Mouse (Mus musculus): Measurements from ENCODE around the gene Wnt5b. TPM values are rescaled to one million over a fixed set of nuclear protein-coding genes. Genes with fewer than 3 reads are reported as not detected.
A peak's percentile ranks its signal among the peaks of the same experiment; 100 is the strongest.

Gene Wnt5b
- polyA plus RNA-seq, 1 experiment: 1.8 TPM

GRCm38 (mm10) chr6:119499271-119499670 lies 44.9 kb downstream of the Wnt5b start:
- Histone ChIP-seq H3K27me3 (ENCODE audit: control insufficient read depth, insufficient read depth, low read length) (no peaks in the 10 kb centered on the region), H3K4me3 (ENCODE audit: low read depth, low read length) (no peak overlapping the region), H3K36me3 (ENCODE audit: control insufficient read depth, insufficient read depth, low read length) (no peaks in the 10 kb centered on the region), H3K4me1 (ENCODE audit: control insufficient read depth, insufficient read depth, insufficient read length, low read length) (no peaks in the 10 kb centered on the region), H3K27ac (ENCODE audit: insufficient read depth, low read depth, low read length) (no peak overlapping the region)
- TF ChIP-seq POLR2A (IDR thresholded peaks at IDR 0.05; ENCODE audit: low read depth, low read length): no peak
- TF ChIP-seq CTCF (IDR thresholded peaks at IDR 0.05; ENCODE audit: extremely low read depth, insufficient read length, insufficient replicate concordance, low read depth, low read length): no peak
- 14% methylated on average over 5 of the region's 5 CpGs for WGBS

- Histone ChIP-seq H3K27me3 (ENCODE audit: control insufficient read depth, insufficient read depth, low read length) (no peaks in the 10 kb centered on the region), H3K4me3 (ENCODE audit: low read depth, low read length) (no peak overlapping the region), H3K4me1 (ENCODE audit: control insufficient read depth, insufficient read depth, insufficient read length, low read length) (peaks cover 4% of the 10 kb centered on the region; the same call in 1 of the 2 replicates), H3K36me3 (ENCODE audit: control insufficient read depth, insufficient read depth, low read length) (no peaks in the 10 kb centered on the region), H3K27ac (ENCODE audit: insufficient read depth, low read depth, low read length) (no peak overlapping the region)
- WGBS: 74% methylated on average over 7 of the region's 7 CpGs
- no peak for TF ChIP-seq POLR2A (IDR thresholded peaks at IDR 0.05; ENCODE audit: low read depth, low read length)
- no peak for TF ChIP-seq CTCF (IDR thresholded peaks at IDR 0.05; ENCODE audit: extremely low read depth, insufficient read length, insufficient replicate concordance, low read depth, low read length)
Measured at GRCm38 (mm10) chr6:119492630-119493014, 51.5 kb downstream of the Wnt5b start.

- TF ChIP-seq POLR2A (IDR thresholded peaks at IDR 0.05; ENCODE audit: low read depth, low read length) (no peak), CTCF (IDR thresholded peaks at IDR 0.05; ENCODE audit: extremely low read depth, insufficient read length, insufficient replicate concordance, low read depth, low read length) (no peak)
- H3K4me1 ChIP-seq (ENCODE audit: control insufficient read depth, insufficient read depth, insufficient read length, low read length): peaks cover 9% of the 10 kb centered on the region; the same call in 1 of the 2 replicates
- WGBS: 85% methylated on average over 9 of the region's 9 CpGs
- H3K36me3 ChIP-seq (ENCODE audit: control insufficient read depth, insufficient read depth, low read length): no peaks in the 10 kb centered on the region
- H3K27me3 ChIP-seq (ENCODE audit: control insufficient read depth, insufficient read depth, low read length): no peaks in the 10 kb centered on the region
- H3K27ac ChIP-seq (ENCODE audit: insufficient read depth, low read depth, low read length): no peak overlapping the region
- no peak overlapping the region for H3K4me3 ChIP-seq (ENCODE audit: low read depth, low read length)
Measured at GRCm38 (mm10) chr6:119491997-119492629, 52.0 kb downstream of the Wnt5b start.

- 87% methylated on average over 11 of the region's 11 CpGs for WGBS
- H3K27me3 ChIP-seq (ENCODE audit: control insufficient read depth, insufficient read depth, low read length): no peaks in the 10 kb centered on the region
- H3K4me3 ChIP-seq (ENCODE audit: low read depth, low read length): no peak overlapping the region
- H3K27ac ChIP-seq (ENCODE audit: insufficient read depth, low read depth, low read length): no peak overlapping the region
- H3K4me1 ChIP-seq (ENCODE audit: control insufficient read depth, insufficient read depth, insufficient read length, low read length): peaks cover 17% of the 10 kb centered on the region; the same call in 1 of the 2 replicates
- H3K36me3 ChIP-seq (ENCODE audit: control insufficient read depth, insufficient read depth, low read length): no peaks in the 10 kb centered on the region
- TF ChIP-seq POLR2A (IDR thresholded peaks at IDR 0.05; ENCODE audit: low read depth, low read length) (no peak), CTCF (IDR thresholded peaks at IDR 0.05; ENCODE audit: extremely low read depth, insufficient read length, insufficient replicate concordance, low read depth, low read length) (no peak)
Measured at GRCm38 (mm10) chr6:119491006-119491405, 53.1 kb downstream of the Wnt5b start.

GRCm38 (mm10) chr6:119490549-119490948 lies 53.6 kb downstream of the Wnt5b start:
- Histone ChIP-seq H3K27me3 (ENCODE audit: control insufficient read depth, insufficient read depth, low read length) (no peaks in the 10 kb centered on the region), H3K4me1 (ENCODE audit: control insufficient read depth, insufficient read depth, insufficient read length, low read length) (peaks cover 20% of the 10 kb centered on the region; the same call in 1 of the 2 replicates), H3K36me3 (ENCODE audit: control insufficient read depth, insufficient read depth, low read length) (no peaks in the 10 kb centered on the region), H3K27ac (ENCODE audit: insufficient read depth, low read depth, low read length) (no peak overlapping the region), H3K4me3 (ENCODE audit: low read depth, low read length) (0 out of 2 replicates have a peak overlapping the region, but pooled peaks have one; percentile 7)
- WGBS: 72% methylated on average over 11 of the region's 11 CpGs
- TF ChIP-seq POLR2A (IDR thresholded peaks at IDR 0.05; ENCODE audit: low read depth, low read length): no peak

- Histone ChIP-seq H3K36me3 (ENCODE audit: control insufficient read depth, insufficient read depth, low read length) (no peaks in the 10 kb centered on the region), H3K4me1 (ENCODE audit: control insufficient read depth, insufficient read depth, insufficient read length, low read length) (peaks cover 20% of the 10 kb centered on the region; the same call in 1 of the 2 replicates), H3K27ac (ENCODE audit: insufficient read depth, low read depth, low read length) (no peak overlapping the region), H3K27me3 (ENCODE audit: control insufficient read depth, insufficient read depth, low read length) (no peaks in the 10 kb centered on the region), H3K4me3 (ENCODE audit: low read depth, low read length) (no peak overlapping the region)
- peak; percentile 91; the same call in 1 of the 2 replicates for TF ChIP-seq CTCF (IDR thresholded peaks at IDR 0.05; ENCODE audit: extremely low read depth, insufficient read length, insufficient replicate concordance, low read depth, low read length)
- no peak for TF ChIP-seq POLR2A (IDR thresholded peaks at IDR 0.05; ENCODE audit: low read depth, low read length)
- WGBS: 15% methylated on average over 5 of the region's 5 CpGs
Measured at GRCm38 (mm10) chr6:119489765-119490164, 54.4 kb downstream of the Wnt5b start.

GRCm38 (mm10) chr6:119487619-119488018 lies 56.5 kb downstream of the Wnt5b start:
- Histone ChIP-seq H3K27ac (ENCODE audit: insufficient read depth, low read depth, low read length) (peak overlapping the region; percentile 68; the same call in 1 of the 2 replicates), H3K36me3 (ENCODE audit: control insufficient read depth, insufficient read depth, low read length) (peaks cover 4% of the 10 kb centered on the region), H3K4me3 (ENCODE audit: low read depth, low read length) (no peak overlapping the region), H3K27me3 (ENCODE audit: control insufficient read depth, insufficient read depth, low read length) (no peaks in the 10 kb centered on the region), H3K4me1 (ENCODE audit: control insufficient read depth, insufficient read depth, insufficient read length, low read length) (peaks cover 25% of the 10 kb centered on the region; the same call in 1 of the 2 replicates)
- TF ChIP-seq CTCF (IDR thresholded peaks at IDR 0.05; ENCODE audit: extremely low read depth, insufficient read length, insufficient replicate concordance, low read depth, low read length) (no peak), POLR2A (IDR thresholded peaks at IDR 0.05; ENCODE audit: low read depth, low read length) (no peak)
- WGBS: 80% methylated on average over 9 of the region's 9 CpGs

All from small intestine, adult 2 months (tissue).